Mouse (Mus musculus) heart, postnatal 0 days (tissue): Measurements from ENCODE around the gene Gm10644. TPM values are rescaled to one million over a fixed set of nuclear protein-coding genes. Genes with fewer than 3 reads are reported as not detected.

Source experiments
- ATAC-seq: fragments of 200-750 bp; cut with Nextera tagmentation; 2 replicates; pipeline ENCODE4 v1.8.0; 2017; ENCODE audit warnings: low read depth, moderate number of reproducible peaks, moderate library complexity; ENCODE audit not compliant: insufficient read depth
- DNase-seq: peaks from one replicate; pipeline ENCODE4 v3.0.0-alpha.2; 2016; ENCODE audit warnings: low spot score
- H3K27ac ChIP-seq: fragments of 300-500 bp; sonication (generic); 2 replicates; pipeline ENCODE4 v1.5.1; 2014; ENCODE audit warnings: low read depth, mild to moderate bottlenecking
- H3K27me3 ChIP-seq: fragments of 300-500 bp; sonication (generic); 2 replicates; pipeline ENCODE4 v1.6.1; 2014; ENCODE audit warnings: low read length, mixed read lengths; ENCODE audit not compliant: control insufficient read depth, insufficient read depth
- H3K36me3 ChIP-seq: fragments of 300-500 bp; sonication (generic); replicated peaks from 2 replicates; pipeline ENCODE4 v1.6.1; 2014; ENCODE audit warnings: low read length, mixed read lengths; ENCODE audit not compliant: control insufficient read depth, insufficient read depth
- H3K4me1 ChIP-seq: fragments of 300-500 bp; sonication (generic); 2 replicates; pipeline ENCODE4 v1.6.1; 2014; ENCODE audit warnings: antibody characterized with exemption; ENCODE audit not compliant: control insufficient read depth, insufficient read depth
- H3K4me2 ChIP-seq: fragments of 300-500 bp; sonication (generic); 2 replicates; pipeline ENCODE4 v1.6.1; 2014; ENCODE audit warnings: low read depth, mild to moderate bottlenecking, low read length, moderate library complexity
- H3K4me3 ChIP-seq: fragments of 300-500 bp; sonication (generic); 2 replicates; pipeline ENCODE4 v1.5.1; 2014; ENCODE audit warnings: low read depth, low read length
- H3K9ac ChIP-seq: fragments of 300-500 bp; sonication (generic); replicated peaks from 2 replicates; pipeline ENCODE4 v1.6.1; 2014; ENCODE audit warnings: low read depth, low read length, mixed read lengths
- H3K9me3 ChIP-seq: fragments of 300-500 bp; sonication (generic); replicated peaks from 2 replicates; pipeline ENCODE4 v1.6.1; 2016; ENCODE audit warnings: low read length; ENCODE audit not compliant: control insufficient read depth
- CTCF ChIP-seq: IDR thresholded peaks from 2 replicates; pipeline ENCODE4 v1.5.1; 2016; ENCODE audit warnings: antibody characterized with exemption, control low read depth, low read depth
- EP300 ChIP-seq: IDR thresholded peaks from 2 replicates; pipeline ENCODE4 v1.6.1; 2016; ENCODE audit warnings: antibody characterized with exemption, low read depth
- WGBS: fragments of 180-500 bp; shearing (Covaris S2); extraction: QIAGEN DNeasy Blood & Tissue Kit; methylation state at CpG from one replicate; pipeline ENCODE4 v1.1.7; 2014; 5-methylcytosine and 5-hydroxymethylcytosine counted together
- polyA plus RNA-seq: library from polyadenylated mRNA; unstranded; fragments of >200 nt; fragmentation: Nextera tagmentation; extraction: Ambion mirVana; gene quantifications from 2 replicates; pipeline ENCODE4 v1.2.1, GENCODE M21; 2015
- total RNA-seq: library from RNA; depleted of rRNA; stranded (reverse); fragments of >200 nt; gene quantifications from 2 replicates; pipeline ENCODE4 v1.2.3, GENCODE M21; 2014; ENCODE audit warnings: low replicate concordance

Gene Gm10644
- total and polyA plus RNA-seq, 2 experiments from 2014 or later, result 0.08 to 0.42 TPM

DNA sequence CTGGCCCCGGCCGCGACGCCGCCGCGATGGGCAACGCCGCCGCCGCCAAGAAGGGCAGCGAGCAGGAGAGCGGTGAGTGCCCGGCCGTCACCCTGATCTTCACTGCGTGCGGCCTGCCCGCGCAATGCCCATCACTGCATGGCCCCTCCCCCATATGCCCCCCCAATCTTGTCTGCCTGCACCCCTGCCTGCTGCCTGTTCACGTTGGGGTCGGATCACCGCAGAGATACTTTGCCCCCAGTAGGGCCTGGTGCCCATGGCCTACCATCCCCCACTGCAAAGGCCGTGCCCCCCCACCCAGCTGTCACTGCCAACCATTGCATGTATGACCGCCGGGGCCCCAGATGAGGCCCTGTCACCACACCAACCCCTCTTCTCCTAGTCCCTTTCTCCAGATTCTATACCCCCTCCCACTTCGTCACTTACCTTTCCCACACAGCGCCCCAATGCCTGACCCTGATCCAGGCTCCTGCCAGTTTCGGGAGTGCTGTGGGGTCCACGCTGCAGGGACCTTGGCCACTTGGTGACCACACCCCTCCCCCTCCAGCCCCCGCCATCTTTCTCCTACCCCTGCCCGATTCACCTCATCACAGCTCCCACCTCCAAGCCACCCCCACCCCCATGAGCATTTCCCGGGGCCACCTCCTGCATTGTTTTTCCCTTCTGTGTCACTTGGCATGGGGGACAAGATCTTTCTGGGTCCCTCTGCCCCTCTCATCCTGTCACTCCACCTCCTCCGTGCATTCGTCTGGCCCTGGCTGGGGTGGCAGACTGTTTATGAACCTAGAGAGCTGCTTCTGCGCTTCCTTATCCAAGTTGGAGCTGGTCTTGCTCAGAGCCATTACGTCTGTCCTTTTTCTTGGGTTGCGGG, 18.4 kb upstream of the Gm10644 start:
- no peaks in the 10 kb centered on the region for H3K9me3 ChIP-seq
- no peak for DNase-seq
- TF ChIP-seq CTCF, result no peak

DNA sequence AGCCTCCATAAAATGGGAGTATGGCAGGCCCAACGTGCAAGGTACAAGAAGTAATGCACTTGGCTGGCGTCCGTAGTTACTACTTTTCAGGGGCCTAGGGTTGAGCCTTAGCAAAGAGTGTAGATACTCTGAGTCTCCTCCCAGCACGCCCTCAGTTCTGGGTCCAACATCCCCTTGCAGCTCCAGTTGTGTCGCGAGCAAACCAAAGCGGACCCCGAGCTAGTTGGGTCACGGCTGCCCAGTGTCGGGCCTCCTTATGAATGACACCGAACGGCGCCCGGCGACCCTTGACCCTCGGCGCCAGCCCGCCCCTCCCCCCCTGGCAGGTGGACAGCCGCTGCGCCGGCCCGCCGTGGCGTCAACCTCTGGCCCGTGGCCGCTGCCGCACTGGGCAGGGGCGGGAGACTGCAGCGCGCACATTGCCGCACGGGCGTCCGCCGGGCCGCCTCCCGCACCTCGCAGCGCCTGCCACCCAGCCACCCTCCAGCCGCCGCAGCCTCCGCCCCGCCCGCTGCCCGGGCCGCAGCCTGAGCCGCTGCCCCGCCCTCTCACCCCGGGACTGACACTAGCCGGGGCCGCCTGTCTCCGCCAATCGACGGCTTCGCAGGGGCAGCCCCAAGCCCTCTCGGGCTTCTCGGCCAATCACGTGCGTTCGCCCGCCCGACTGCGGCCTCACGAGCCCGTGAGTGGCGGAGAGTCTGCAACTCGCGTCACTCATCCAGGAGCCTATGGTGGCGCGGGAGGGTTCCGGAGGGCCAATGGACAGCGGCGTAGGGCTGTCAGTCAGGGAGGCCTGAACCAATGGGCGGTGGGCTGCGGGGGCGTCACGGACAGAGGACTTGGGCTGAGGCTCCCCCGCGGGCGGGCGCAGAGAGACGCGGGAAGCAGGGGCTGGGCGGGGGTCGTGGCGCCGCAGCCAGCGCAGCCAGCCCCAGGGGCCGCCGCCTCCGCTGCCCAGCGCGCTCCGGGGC, 17.4 kb upstream of the Gm10644 start, which contains the start of gene Prkaca:
Gene Prkaca (plus strand): TSS at position 844 of the 971 bp plus-strand sequence.
- under 1% methylated on average over 65 of the region's 94 CpGs for WGBS
- peak within 1 kb of the TSS; percentile 90 for H3K4me3 ChIP-seq
- TF ChIP-seq EP300 (0 out of 2 replicates have a peak, but pooled peaks have one; percentile 70), CTCF (no peak)
- H3K4me1 ChIP-seq, result peaks cover 28% of the 10 kb centered on the region
- ATAC-seq (peak; percentile 97), DNase-seq (peak; percentile 98)
- H3K9me3 ChIP-seq, result no peaks in the 10 kb centered on the region
- H3K27ac ChIP-seq, result peak within 1 kb of the TSS; percentile 90
- H3K9ac ChIP-seq, result peak within 1 kb of the TSS; percentile 88
- peaks cover 25% of the 10 kb centered on the region for H3K36me3 ChIP-seq
- H3K4me2 ChIP-seq, result peak within 1 kb of the TSS; percentile 96
- H3K27me3 ChIP-seq, result no peaks in the 10 kb centered on the region

More for the DNA sequence above, 18.4 kb upstream of the Gm10644 start:
- Histone ChIP-seq H3K4me2 (peak overlapping the region; percentile 96), H3K27ac (peak overlapping the region; percentile 90), H3K27me3 (no peaks in the 10 kb centered on the region), H3K9ac (peak overlapping the region; percentile 88), H3K4me3 (peak overlapping the region; percentile 90), H3K36me3 (peaks cover 15% of the 10 kb centered on the region), H3K4me1 (peaks cover 38% of the 10 kb centered on the region)
- WGBS, result 2% methylated on average over 18 of the region's 37 CpGs
- ATAC-seq, result peak; percentile 6

DNA sequence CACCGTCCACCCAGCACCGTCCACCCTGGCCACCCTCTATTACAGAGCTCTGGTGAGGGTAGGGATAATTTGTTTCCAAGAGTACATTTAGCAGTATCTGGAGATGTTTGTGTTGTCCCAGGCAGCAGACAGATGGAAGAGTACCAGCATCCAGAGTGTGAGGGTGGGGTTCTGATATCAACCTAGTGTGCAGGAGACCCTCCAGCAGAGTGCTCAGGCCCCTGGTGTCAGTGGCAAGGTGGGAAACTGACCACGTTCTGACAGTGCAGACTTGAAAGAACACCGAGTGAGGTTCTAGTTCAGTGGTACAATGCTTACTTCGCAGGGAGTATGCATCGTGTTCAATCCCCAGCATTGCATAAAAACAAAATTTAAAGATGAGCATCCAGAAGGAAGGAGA, 16.7 kb upstream of the Gm10644 start:
- ATAC-seq, result no peak
- Histone ChIP-seq H3K27me3 (no peaks in the 10 kb centered on the region), H3K9me3 (no peaks in the 10 kb centered on the region), H3K36me3 (peaks cover 29% of the 10 kb centered on the region), H3K4me2 (peak overlapping the region; percentile 84), H3K27ac (peak overlapping the region; percentile 80), H3K9ac (no peak overlapping the region), H3K4me3 (peak overlapping the region; percentile 90), H3K4me1 (peaks cover 20% of the 10 kb centered on the region)
- TF ChIP-seq EP300 (no peak), CTCF (no peak)
- DNase-seq, result no peak
- WGBS, result 80% methylated on average over 6 of the region's 6 CpGs

DNA sequence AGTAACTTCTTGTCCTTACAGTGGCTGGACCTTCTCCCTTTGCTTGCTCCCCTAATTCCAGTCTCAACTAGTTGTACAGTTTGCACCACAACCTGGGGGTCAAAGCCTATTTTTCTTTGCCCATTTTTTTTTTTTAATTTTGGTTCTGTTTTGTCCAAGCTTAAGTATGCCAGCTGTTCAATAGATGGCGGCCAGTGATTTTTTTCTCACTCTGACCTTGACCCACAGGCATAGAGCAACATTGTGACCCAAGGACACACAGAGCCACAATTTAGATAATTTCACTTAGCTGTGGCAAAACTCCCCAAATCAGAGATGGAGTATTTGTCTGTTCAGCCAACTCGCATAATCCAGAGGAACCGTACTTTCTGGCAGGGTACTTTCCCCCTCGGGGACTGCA, 16.1 kb upstream of the Gm10644 start:
- no peaks in the 10 kb centered on the region for H3K27me3 ChIP-seq
- DNase-seq (no peak), ATAC-seq (no peak)
- no peak overlapping the region for H3K4me2 ChIP-seq
- H3K9ac ChIP-seq, result no peak overlapping the region
- H3K4me1 ChIP-seq, result peaks cover 17% of the 10 kb centered on the region
- no peak overlapping the region for H3K27ac ChIP-seq
- peaks cover 32% of the 10 kb centered on the region for H3K36me3 ChIP-seq
- 88% methylated on average over 4 of the region's 4 CpGs for WGBS
- H3K4me3 ChIP-seq, result no peak overlapping the region
- H3K9me3 ChIP-seq, result no peaks in the 10 kb centered on the region
- TF ChIP-seq EP300 (no peak), CTCF (no peak)

DNA sequence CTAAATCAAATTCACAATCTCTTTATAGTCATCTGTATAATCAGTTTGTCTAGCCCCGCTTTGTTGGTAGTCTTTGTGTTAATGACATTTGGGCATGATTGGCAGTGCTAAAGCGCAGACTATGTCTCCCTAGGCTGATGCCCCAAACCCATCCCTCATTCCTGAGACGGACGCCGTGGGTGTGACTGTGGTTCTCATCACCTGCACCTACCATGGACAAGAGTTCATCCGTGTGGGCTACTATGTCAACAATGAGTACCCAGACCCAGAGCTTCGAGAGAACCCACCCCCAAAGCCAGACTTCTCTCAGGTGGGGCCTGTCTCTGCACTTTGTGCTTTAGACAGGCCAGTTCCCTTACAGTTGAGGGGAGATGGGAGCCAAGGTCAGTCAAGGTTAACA, 12.7 kb upstream of the Gm10644 start:
- Histone ChIP-seq H3K27ac (no peak overlapping the region), H3K36me3 (peaks cover 32% of the 10 kb centered on the region), H3K4me3 (no peak overlapping the region), H3K9me3 (no peaks in the 10 kb centered on the region), H3K4me2 (no peak overlapping the region), H3K4me1 (peaks cover 14% of the 10 kb centered on the region), H3K27me3 (no peaks in the 10 kb centered on the region), H3K9ac (no peak overlapping the region)
- DNase-seq, result no peak
- WGBS, result 91% methylated on average over 7 of the region's 7 CpGs
- no peak for TF ChIP-seq EP300
- no peak for TF ChIP-seq CTCF
- ATAC-seq, result no peak
